Mouse (Mus musculus) stomach, postnatal 0 days (tissue): ENCODE data around the gene Kank1.

ENCODE experiments used
- CTCF ChIP-seq: IDR thresholded peaks from 2 replicates; pipeline ENCODE4 v1.5.1; 2016; ENCODE audit warnings: antibody characterized with exemption, low read depth, mild to moderate bottlenecking, moderate library complexity
- EP300 ChIP-seq: optimal IDR thresholded peaks from 2 replicates; pipeline ENCODE3; 2016; ENCODE audit warnings: antibody characterized with exemption

GRCm38 (mm10) chr19:25301189-25301588, 64.4 kb downstream of the Kank1 start:
- no peak for TF ChIP-seq EP300
- no peak for TF ChIP-seq CTCF
